Mouse (Mus musculus): ENCODE data around the gene Rpap2.

The Rpap2 gene

DNA sequence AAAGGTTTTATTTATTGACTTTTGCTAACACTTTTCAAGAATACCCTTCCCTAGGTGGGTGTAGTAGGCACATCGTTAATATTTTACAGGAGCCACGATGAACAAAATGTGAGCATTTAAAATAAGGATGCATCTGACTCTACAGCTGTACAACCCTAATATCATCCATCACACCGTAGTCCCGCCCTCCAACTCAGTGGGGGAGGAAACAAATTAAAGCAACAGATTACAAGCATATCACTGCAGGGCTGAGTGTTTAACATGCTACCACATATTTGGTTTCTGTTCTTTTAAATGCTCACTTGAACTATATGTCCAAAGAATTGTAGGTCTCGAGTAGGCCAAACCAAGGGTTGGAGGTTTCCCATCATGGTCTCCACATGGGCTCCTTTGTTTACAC, 90.0 kb downstream of the Rpap2 start:
- no peak for DNase-seq (ENCODE audit: low spot score in 2 of 2)

DNA sequence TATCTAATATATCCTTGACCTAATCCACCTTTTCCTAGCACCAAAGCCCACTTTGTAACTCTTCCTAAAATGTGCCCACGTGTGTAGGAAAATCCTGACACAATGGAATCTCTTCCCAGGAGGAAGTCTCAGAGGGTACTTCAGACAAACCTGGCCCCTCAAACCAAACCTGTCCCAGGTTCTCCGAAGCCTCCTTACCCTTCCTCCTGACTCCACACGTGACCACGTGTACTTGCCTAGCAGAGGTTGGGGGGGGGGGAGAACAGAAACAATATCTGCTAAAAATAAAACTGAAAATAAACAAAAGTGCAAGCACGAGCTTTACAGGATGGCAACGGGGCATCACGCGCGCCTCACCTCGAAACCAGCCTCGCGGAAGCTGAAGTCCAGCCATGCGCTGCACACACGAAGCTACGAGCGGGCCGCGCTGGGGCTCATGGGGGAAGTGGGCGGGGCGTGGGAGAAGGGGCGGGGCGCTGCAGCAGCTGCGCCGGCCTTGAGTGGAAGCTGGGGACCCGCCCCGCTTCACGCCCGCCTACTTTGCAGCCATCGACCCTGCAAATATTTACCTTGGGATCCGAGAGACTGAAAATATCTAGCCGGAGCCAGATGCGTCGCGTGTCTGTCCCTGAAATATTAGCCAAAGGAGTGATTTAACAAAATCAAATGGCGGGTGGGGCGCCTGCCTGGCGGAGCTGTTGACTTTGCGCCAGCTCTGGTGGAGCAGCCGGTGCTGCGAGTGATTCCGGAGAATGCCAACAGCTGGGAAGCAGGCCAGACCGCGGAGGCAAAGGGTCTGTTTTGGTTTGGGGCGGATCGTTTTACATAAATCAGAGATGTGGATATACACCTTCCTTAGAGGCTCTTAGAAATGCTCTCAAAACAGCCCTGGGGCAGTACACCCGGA, 90.7 kb downstream of the Rpap2 start:
- DNase-seq (ENCODE audit: low spot score in 2 of 2) = peak; percentile 51 to 70

DNA sequence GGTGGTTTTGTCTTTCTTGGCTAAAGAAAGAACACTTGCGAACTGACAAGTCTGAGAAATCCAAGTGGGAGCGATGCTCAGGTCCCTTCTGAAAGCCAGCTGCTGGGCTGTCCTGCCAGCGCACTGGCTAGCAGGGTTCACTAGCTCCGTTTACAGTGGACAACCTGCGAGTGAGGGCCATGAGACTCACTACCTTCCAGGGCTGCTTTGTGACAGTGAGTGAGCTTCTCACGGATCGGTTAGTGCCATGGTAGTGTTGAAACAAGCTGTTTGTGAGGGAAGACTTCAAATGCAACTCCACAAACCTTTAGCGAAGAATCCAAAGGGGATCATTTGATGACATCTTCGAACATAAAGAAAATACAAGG, 91.3 kb downstream of the Rpap2 start:
- no peak for DNase-seq (ENCODE audit: low spot score in 2 of 2)

DNA sequence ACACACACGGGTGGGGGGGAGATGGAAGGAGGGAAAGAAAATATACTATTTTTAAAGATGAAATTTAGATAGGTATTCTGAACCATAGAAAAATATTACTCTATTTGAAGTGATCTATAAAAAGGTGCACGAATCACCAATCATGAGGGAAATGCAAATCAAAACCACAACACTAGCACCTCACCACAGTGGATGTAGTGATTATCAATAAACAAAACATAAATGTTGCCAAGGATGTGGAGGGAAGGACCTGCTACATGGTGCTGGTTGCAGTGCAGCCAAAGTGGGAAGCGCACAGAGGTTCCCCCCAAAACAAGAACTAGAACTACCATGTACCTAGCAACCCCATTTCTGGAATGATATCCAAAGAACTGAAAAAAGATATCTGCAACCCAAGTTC, 97.8 kb downstream of the Rpap2 start:
- no peak for DNase-seq (ENCODE audit: low spot score in 2 of 2)

DNA sequence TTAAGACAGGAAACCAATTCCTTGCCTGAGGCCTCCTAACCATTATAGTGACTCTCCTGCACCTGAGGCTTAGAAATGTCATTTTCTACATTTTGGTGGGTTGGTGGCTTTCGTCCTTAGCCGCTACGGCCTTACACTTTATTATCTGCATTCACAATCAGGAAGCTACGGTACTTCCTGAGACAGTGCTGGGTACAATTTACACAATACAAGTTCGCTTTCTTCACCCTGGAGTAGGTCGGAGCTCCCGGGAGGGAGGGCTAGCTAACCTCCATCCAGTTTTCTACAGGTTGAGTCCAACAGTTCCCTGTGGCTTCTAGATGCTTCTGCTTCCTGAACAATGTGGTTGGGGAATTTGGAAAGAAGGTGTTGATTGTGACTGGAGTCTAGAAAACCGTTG, 101.7 kb downstream of the Rpap2 start:
- DNase-seq (ENCODE audit: low spot score in 2 of 2) = no peak

DNA sequence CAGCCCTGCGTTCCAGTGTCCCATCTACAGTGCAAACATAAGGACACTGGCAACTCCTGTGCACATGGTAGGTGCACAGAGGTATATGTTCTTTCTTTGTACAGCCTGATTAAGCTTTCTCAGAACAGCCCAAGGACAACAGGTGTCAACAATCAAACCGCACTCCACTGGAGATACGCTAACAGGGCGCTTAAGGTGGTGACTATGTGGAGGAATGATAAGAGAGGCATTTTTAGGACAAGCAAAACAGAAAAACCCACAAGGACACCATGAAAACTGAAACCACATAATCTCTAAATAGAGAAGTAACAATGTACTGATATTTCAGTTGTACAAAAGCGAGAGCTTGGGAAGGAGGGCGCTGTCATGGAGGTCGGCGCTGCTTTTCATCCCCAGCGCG, 103.7 kb downstream of the Rpap2 start:
- DNase-seq (ENCODE audit: low spot score in 2 of 2) = no peak

DNA sequence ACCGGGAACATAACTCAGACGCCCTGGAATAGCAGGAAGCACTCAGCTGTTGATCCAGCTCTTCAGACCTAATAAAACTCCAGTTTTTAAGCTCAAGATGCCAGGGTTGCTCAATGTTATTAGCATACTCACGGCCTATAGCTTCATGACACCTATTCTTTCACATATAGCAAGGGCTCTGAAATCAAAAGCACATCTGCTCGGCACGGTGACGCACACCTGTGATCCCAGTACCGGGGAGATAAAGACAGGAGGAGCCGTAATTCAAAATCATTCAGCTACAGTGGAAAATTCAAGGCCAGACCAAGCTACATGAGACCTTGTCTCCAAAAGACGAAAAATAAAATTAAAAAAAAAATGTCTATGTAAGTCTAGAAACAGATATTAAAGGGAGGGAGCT, 104.5 kb downstream of the Rpap2 start:
- no peak for DNase-seq (ENCODE audit: low spot score in 2 of 2)

DNA sequence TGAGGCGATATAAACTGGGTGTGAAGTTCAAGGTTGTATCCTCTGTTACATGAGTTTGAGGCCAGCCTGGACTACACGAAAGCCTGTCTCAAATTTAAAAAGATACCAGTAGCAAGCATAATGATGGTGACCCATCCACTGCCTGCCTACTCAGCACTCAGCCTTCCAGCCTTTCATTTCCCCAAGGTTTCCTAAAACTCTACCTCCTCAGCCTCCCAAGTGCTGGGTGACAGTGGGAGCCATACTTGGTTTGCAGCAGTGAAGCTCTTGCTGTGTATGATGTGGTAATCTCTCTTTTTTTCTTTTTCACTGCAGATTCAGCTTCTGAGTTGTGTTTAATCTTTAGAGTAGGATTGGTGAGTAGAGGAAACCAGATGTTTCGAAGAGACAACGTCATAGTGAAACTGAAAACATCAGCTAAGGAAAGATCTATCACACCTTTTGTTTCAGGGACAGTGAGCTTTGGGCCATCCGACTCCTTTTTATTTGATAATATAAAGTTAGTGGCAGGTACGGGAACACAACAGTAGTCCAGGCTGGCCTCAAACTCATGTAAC, 106.1 kb downstream of the Rpap2 start:
- DNase-seq (ENCODE audit: low spot score in 2 of 2) = no peak

DNA sequence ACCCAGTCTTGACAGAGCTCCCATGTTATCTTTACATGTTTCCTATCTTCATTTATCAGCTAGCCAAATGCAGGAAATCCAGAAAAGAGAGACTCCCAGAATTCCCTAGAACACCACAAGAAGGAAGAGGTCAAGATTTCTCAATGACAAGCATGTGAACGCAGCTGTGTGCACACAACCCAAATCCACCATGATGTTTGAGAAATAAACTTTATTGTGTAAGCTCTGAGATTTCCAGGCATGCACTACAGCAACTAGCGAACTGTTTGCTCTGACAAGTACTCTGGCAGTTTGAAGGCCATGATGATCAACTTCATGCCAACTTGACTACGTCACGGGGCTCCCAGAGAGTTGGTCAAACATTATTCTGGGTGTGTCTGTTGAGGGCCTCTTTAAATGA, 108.6 kb downstream of the Rpap2 start:
- DNase-seq (ENCODE audit: low spot score in 2 of 2) = no peak

DNA sequence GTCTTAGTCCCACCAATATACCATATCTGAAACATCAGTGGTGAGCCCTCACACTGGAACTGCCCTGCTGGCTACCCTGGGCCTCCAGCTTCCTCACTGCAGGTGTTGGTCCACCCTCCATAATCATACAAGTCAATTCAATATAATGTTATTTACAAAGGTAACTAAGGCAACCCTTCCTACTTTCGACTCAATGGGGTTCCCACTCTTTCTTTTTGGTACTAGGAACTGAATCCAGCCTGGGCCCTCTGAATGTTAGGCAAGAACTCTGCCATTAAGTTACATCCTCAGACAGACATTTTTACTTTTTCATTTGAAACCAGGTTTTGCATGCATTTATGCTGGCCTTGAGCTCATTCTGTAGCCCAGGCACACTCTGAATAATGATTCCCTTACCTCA, 109.1 kb downstream of the Rpap2 start:
- no peak for DNase-seq (ENCODE audit: low spot score in 2 of 2)

DNA sequence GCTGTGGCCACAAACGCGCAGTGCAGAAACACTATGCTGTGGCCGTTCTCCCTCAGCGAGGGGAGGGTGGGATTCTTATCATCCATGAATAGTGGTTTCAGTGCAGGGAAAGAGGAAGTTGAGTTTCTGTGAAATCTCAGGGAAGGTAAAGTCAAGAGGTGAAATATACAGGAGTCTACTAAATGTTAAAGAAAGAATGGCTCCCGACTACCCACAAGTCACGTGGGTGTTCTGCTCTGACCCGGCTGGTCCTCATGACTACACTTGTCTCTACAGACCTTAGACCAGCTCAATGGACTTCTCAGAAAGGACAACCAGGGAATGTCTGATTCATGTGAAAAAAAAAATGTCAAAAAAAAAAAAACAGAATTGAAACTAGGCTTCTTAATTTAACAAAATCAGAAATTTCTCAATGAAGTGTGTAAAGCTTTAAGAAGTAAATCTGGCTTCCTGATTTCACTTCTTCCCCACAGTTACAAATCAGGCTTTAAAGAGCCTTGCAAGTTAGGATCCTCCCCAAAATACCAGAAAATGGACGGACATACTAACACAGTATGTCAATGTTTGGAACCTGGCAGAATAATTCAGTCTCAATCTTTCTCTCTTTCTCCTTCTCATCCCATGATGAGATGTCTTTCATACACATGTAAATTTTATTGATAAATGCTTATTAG, 111.1 kb downstream of the Rpap2 start:
- DNase-seq (ENCODE audit: low spot score in 2 of 2) = no peak
